Mouse (Mus musculus) ES-E14 (cell line): Measurements from ENCODE around the gene Prex1. TPM values are rescaled to one million over a fixed set of nuclear protein-coding genes. Genes with fewer than 3 reads are reported as not detected.
A peak's percentile ranks its signal among the peaks of the same experiment; 100 is the strongest.

Source experiments
- DNase-seq: peaks from one replicate; pipeline ENCODE4 v3.0.0-alpha.2; 2013; ENCODE audit warnings: low read depth, low spot score
- H3K27ac ChIP-seq: 2 replicates; pipeline ENCODE4 v1.5.1; 2012; ENCODE audit warnings: low read depth, mild to moderate bottlenecking, low read length, moderate library complexity, mixed read lengths; ENCODE audit not compliant: poor library complexity, insufficient read depth, severe bottlenecking
- H3K36me3 ChIP-seq: 2 replicates; pipeline ENCODE4 v1.6.1; 2012; ENCODE audit warnings: mild to moderate bottlenecking, low read length, moderate library complexity, mixed read lengths; ENCODE audit not compliant: control insufficient read depth, poor library complexity, insufficient read depth, severe bottlenecking
- H3K4me1 ChIP-seq, 2 experiments: fragments of 150-350 bp in 1 of 2; sonication (generic) in 1 of 2; 2 replicates each; pipeline ENCODE4 v1.6.1; 2012; ENCODE audit warnings: low read length in 2 of 2, mild to moderate bottlenecking in 1 of 2, mixed read lengths in 1 of 2; ENCODE audit not compliant: control insufficient read depth in 2 of 2, insufficient read depth in 2 of 2, poor library complexity in 1 of 2
- H3K4me3 ChIP-seq, 2 experiments: fragments of 150-350 bp in 1 of 2; sonication (generic) in 1 of 2; 2 replicates each; pipeline ENCODE4 v1.5.1; 2012; ENCODE audit warnings: low read length in 2 of 2, low read depth in 1 of 2, mild to moderate bottlenecking in 1 of 2, mixed read lengths in 1 of 2; ENCODE audit not compliant: insufficient read depth in 1 of 2, poor library complexity in 1 of 2, severe bottlenecking in 1 of 2
- H3K9ac ChIP-seq: 2 replicates; pipeline ENCODE4 v1.6.1; 2012; ENCODE audit warnings: low read depth, mild to moderate bottlenecking, low read length, mixed read lengths; ENCODE audit not compliant: poor library complexity, insufficient read depth, severe bottlenecking
- H3K9me3 ChIP-seq: fragments of 150-350 bp; sonication (generic); 2 replicates; pipeline ENCODE4 v1.6.1; 2012; ENCODE audit warnings: low read depth, mild to moderate bottlenecking, low read length; ENCODE audit not compliant: control insufficient read depth, insufficient read depth
- CHD2 ChIP-seq: IDR thresholded peaks from 2 replicates; pipeline ENCODE4 v1.6.1; 2014; ENCODE audit warnings: mild to moderate bottlenecking, low read depth, low read length, inconsistent platforms
- HCFC1 ChIP-seq: IDR thresholded peaks from 2 replicates; pipeline ENCODE4 v1.6.1; 2012; ENCODE audit warnings: low read length, inconsistent platforms, borderline replicate concordance; ENCODE audit not compliant: insufficient read depth
- MAFK ChIP-seq: IDR thresholded peaks from 2 replicates; pipeline ENCODE4 v1.6.1; 2014; ENCODE audit warnings: mild to moderate bottlenecking, low read depth, low read length, inconsistent platforms; ENCODE audit not compliant: insufficient read depth
- ZC3H11A ChIP-seq: IDR thresholded peaks from 2 replicates; pipeline ENCODE4 v1.6.1; 2012; ENCODE audit warnings: low read depth, mild to moderate bottlenecking, inconsistent platforms, low read length, borderline replicate concordance
- ZNF384 ChIP-seq: IDR thresholded peaks from 2 replicates; pipeline ENCODE4 v1.6.1; 2012; ENCODE audit warnings: low read depth, low read length, inconsistent platforms
- in situ Hi-C, 2 experiments: fragments of 600-800 bp; cut with MboI; formaldehyde crosslinking; loops; one replicate each; pipeline ENCODE4 v1.15.1; 2025; ENCODE audit warnings: low sequenced_read_pairs in 2 of 2, inconsistent platforms in 1 of 2; ENCODE audit not compliant: unreplicated experiment in 2 of 2
- total RNA-seq: library from RNA; depleted of rRNA; stranded (reverse); fragments of 300-350 nt; gene quantifications from 2 replicates; pipeline ENCODE4 v1.2.3, GENCODE M21; 2012

Gene Prex1
- total RNA-seq, 1 experiment, result 1.5 TPM

DNA sequence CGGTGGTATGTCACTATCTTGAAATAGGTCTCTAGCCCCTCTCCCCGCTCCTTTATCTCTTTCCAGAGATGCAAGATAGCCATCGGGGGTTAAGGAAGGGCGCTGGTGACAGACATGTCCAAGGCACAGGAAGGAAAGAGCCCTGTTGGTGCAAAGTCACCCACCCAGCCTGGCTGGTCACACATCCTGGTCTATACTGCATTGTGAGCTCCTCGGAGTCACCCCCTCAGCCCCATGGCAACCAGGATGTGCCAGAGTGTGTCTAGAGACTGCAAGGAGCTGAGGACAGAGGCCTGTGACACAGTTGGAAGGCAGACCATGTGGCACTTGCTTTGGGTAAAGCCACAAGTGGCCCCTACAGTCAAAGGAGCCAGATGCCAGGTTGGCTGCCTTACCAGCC, 94.4 kb downstream of the Prex1 start:
- TF ChIP-seq ZNF384, result no peak
- TF ChIP-seq HCFC1, result no peak
- TF ChIP-seq ZC3H11A, result no peak
- no peak for TF ChIP-seq MAFK
- TF ChIP-seq CHD2, result no peak
- no peak overlapping the region for H3K27ac ChIP-seq

DNA sequence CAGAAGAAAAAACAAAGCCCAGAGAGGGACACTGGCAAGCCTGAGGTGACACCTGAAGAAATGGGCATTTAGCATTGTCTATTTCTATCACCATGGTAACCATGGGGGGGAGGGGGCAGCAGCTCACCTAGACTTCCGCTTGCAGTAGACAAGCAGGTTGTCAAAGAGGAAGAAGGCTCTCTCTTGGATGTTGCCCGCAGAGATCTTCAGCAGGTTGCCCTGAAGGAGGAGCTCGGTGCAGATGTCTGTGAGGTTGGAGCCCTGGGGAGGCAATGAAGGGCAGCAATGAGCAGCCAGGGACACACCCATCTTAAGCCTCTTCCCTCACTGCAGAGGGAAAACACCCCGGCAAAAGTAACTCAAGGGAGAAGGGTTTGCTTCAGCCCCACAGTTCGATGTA, 95.9 kb downstream of the Prex1 start:
- in situ Hi-C loops, result no loop called here
- Histone ChIP-seq H3K9me3 (no peaks in the 10 kb centered on the region), H3K36me3 (no peaks in the 10 kb centered on the region), H3K27ac (no peak overlapping the region), H3K4me3 (no peak overlapping the region), H3K4me1 (peaks cover 0 to 3% of the 10 kb centered on the region in 2 experiments; a peak in 1 of 4 replicates), H3K9ac (no peak overlapping the region)
- no peak for TF ChIP-seq ZNF384
- TF ChIP-seq HCFC1, result no peak
- no peak for TF ChIP-seq ZC3H11A
- TF ChIP-seq CHD2, result no peak
- no peak for TF ChIP-seq MAFK
- no peak for DNase-seq

More for the DNA sequence above, 94.4 kb downstream of the Prex1 start:
- H3K4me1 ChIP-seq, result peaks cover 0 to 3% of the 10 kb centered on the region in 2 experiments; a peak in 1 of 4 replicates
- no peak overlapping the region for H3K4me3 ChIP-seq
- no peaks in the 10 kb centered on the region for H3K36me3 ChIP-seq
- peak overlapping the region; percentile 12; the same call in 1 of the 2 replicates for H3K9ac ChIP-seq
- in situ Hi-C loops, result no loop called here
- no peak for DNase-seq
- no peaks in the 10 kb centered on the region for H3K9me3 ChIP-seq

DNA sequence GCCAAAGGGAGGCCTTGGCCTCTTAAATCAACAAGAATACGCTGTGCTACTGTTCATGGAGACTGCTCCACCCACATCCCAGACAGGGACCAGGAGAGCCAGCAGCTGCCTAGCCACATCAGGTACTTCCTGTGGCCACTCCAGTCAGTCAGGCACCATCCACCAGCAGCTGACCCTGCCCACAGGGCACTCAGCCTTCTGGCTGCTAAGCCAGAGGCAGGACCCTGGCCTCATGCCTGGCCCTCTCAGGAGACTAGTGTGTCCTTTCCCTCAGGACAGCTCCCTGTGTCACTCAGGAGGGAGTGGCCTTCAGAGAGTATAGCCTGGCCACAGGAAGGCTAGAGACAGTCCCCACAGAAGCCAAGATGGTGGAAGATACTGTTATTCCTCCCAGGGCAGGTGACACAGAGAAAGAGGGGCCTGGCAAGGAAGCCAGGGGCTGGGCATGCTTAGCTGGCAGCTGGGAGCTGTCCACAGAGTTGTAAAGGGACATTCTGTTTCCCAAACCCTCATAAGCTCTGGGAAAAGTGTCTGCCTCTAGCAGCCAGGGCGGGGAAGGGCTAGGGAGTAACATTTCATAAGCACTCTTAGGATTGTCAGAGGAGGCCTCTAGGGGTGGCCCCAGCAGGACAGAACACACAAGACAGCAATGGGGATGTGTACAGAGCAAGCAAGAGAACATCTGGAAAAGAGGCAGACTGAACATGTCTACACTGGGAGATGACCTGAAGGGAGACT, 98.1 kb downstream of the Prex1 start:
- H3K27ac ChIP-seq, result no peak overlapping the region
- H3K4me1 ChIP-seq, result peaks cover 0 to 6% of the 10 kb centered on the region in 2 experiments; a peak in 1 of 4 replicates
- no peaks in the 10 kb centered on the region for H3K9me3 ChIP-seq
- no peak overlapping the region for H3K4me3 ChIP-seq
- H3K36me3 ChIP-seq, result no peaks in the 10 kb centered on the region
- DNase-seq, result no peak
- H3K9ac ChIP-seq, result no peak overlapping the region
- in situ Hi-C loops, result no loop called here
- TF ChIP-seq ZC3H11A (no peak), CHD2 (no peak), MAFK (no peak), ZNF384 (no peak), HCFC1 (no peak)

DNA sequence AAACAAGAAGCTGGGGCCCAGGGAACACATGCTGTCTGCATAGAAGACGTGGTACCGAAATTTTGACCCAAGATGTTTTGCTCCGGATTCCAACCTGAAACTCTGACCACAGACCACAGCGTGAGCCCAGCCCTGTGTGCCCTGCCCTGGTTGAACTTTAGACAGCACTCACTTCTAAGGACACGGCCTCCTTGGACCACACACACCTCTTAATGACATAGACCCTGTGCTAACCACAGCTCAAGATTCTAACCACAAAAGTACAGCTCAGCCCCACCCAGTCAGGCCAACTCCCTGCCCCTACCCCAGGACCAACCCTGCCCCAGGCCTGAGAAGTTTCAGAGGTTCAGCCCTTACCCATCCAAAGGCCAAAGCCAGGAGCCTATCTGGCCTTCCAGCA, 103.4 kb downstream of the Prex1 start:
- no peaks in the 10 kb centered on the region for H3K9me3 ChIP-seq
- TF ChIP-seq ZC3H11A (no peak), HCFC1 (no peak), ZNF384 (no peak), MAFK (no peak), CHD2 (no peak)
- no peak overlapping the region for H3K27ac ChIP-seq
- no peak overlapping the region for H3K4me3 ChIP-seq
- H3K36me3 ChIP-seq, result no peaks in the 10 kb centered on the region
- peaks cover 0 to 14% of the 10 kb centered on the region in 2 experiments; a peak in 1 of 4 replicates for H3K4me1 ChIP-seq
- no peak overlapping the region for H3K9ac ChIP-seq
- no peak for DNase-seq
- in situ Hi-C loops, result no loop called here
